Mouse (Mus musculus) brain, embryonic 14.5 days (tissue): ENCODE data around the gene Slc11a1. TPM values are rescaled to one million over a fixed set of nuclear protein-coding genes. Genes with fewer than 3 reads are reported as not detected.
A peak's percentile ranks its signal among the peaks of the same experiment; 100 is the strongest.
"Not testable (repeated sequence)": the region's sequence is repeated elsewhere in the genome, so short reads cannot be mapped to it uniquely, and the experiment has no call there.

Experiments
- DNase-seq: peaks from one replicate; pipeline ENCODE4 v3.0.0-alpha.2; 2011; ENCODE audit warnings: low read depth
- CTCF ChIP-seq: fragments of 200-500 bp; IDR thresholded peaks from 2 replicates; pipeline ENCODE4 v1.5.1; 2012; ENCODE audit warnings: inconsistent platforms, mild to moderate bottlenecking, moderate library complexity, borderline replicate concordance; ENCODE audit not compliant: insufficient read depth, insufficient read length; ENCODE audit errors: extremely low read depth
- POLR2A ChIP-seq: fragments of 200-500 bp; IDR thresholded peaks from 2 replicates; pipeline ENCODE4 v1.6.1; 2012; ENCODE audit warnings: mild to moderate bottlenecking, inconsistent platforms, borderline replicate concordance; ENCODE audit not compliant: poor library complexity, insufficient read depth, insufficient read length, severe bottlenecking; ENCODE audit errors: extremely low read depth
- polyA plus RNA-seq: library from polyadenylated mRNA; depleted of rRNA; stranded (reverse); fragments of >200 nt; gene quantifications from 2 replicates; pipeline ENCODE4 v1.2.3, GENCODE M21; 2012

Gene Slc11a1
- polyA plus RNA-seq, 1 experiment = 4.0 TPM

- TF ChIP-seq CTCF = no peak
- no peak for TF ChIP-seq POLR2A
- DNase-seq = no peak
These were observed 36.4 kb upstream of the Slc11a1 start for GRCm38 (mm10) chr1:74338626-74339025.

GRCm38 (mm10) chr1:74339917-74340316 lies 35.1 kb upstream of the Slc11a1 start:
- no peak for DNase-seq
- TF ChIP-seq POLR2A = no peak
- TF ChIP-seq CTCF = no peak

DNA sequence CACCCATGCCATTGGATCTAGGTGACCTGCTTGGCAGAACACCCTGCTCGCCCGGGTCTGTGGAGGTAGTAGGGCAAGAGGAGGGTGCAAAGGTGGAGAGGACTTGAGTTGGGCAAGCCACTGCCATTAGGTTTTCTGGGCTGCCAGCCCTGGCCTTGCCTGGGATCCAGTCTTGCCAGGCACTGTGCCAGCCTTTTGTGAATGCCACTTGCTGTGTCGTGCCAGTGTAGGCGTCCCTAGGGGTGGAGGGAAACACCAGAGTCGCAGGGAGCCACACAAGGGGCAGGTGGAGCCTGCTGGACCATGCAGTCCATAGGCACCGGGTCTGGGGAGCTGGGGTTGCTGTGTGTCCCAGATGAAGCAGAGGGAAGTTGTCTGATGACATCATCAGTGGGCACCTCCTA lies 34.6 kb upstream of the Slc11a1 start:
- peak; percentile 51 for DNase-seq
- TF ChIP-seq CTCF (no peak), POLR2A (no peak)

DNA sequence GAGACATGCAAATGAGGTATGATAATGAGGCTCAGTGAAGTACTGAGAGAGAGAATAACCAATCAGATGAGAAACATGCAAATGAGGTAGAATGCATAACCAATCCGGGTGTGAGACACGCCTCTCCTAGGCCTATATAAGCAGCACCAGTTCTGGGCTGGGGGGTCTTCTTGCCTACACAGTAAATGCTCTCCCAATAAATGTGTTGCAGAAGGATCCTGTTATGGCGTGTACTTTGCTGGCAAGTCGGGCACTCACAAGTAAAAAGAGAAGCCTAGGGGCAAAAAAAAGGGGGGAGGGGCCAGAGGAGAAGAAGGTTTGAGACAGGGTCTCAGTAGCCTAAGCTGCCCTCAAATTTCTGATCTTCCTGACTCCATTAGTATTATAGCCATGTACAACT lies 34.0 kb upstream of the Slc11a1 start:
- DNase-seq = not testable (repeated sequence)

DNA sequence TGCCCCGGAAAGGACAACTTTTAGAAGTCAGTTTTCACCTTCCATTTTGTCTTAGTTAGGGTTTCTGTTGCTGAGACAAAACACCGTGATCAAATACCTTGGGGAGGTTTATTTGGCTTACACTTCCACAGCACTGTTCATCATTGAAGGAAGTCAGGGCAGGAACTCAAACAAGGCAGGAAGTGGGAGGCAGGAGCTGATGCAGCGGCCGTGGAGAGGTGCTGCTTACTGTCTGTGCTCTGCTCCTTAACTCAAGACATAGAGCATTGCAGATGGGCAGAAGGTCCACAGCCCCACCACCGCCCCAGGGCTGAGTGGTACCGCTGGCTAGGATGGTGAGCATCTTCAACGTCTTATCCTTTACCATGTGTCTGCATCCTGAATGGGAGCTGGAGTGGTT lies 33.1 kb upstream of the Slc11a1 start:
- DNase-seq = no peak
- TF ChIP-seq POLR2A (no peak), CTCF (no peak)

DNA sequence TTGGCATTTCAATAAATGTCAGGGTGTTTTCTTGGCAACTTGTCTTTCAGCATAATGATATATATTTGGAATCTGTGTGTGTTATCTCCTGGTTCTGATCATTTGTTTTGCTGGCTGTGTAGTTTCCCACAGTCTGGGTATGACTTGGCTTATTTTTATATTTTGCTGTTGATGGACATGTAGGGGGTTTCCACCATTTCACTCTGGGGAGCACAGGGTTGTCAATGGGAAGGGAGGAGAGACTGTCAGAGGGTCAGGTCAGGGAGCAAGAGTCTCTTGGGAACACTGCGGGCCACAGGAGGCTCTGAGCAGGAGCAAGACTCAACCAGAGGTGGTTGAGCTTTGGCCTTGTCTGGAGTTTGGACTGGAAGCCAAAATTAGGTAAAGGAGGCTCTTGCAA lies 32.7 kb upstream of the Slc11a1 start:
- TF ChIP-seq POLR2A = no peak
- TF ChIP-seq CTCF = no peak
- no peak for DNase-seq

- DNase-seq = no peak
- TF ChIP-seq CTCF (no peak), POLR2A (no peak)
These were observed 31.8 kb upstream of the Slc11a1 start for GRCm38 (mm10) chr1:74343161-74343560.

GRCm38 (mm10) chr1:74344163-74344916 lies 30.7 kb upstream of the Slc11a1 start:
- no peak for TF ChIP-seq CTCF
- no peak for TF ChIP-seq POLR2A
- no peak for DNase-seq

DNA sequence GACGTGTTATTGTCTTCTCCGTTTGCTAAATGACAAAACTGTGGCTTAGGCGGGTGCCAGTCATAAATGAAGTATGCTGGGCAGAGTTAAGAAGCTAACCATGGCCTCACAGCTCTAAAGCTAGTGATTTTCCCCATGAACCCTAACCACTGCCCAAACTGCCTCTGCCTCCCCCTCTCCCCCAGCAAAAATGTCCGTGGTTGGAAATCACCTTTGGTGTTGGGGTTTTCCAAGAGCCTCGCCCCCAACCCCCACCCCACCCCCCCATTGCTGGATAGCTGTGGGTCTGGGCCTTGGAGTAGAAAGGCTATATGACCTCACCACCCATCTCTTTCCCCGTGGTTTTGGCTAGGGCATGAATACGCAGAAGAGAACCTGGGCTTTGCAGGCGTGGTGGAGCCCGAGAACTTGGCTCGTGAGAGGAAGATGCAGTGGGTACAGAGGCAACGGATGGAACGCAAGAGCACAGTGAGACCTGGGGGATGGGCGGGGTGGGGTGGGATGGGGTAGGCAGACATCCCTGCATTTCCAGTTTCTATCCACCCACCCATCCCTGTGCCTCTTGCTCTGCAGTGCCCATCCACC lies 23.7 kb upstream of the Slc11a1 start:
- no peak for DNase-seq

GRCm38 (mm10) chr1:74352532-74353096 lies 22.4 kb upstream of the Slc11a1 start:
- no peak for TF ChIP-seq CTCF
- no peak for DNase-seq

More for the DNA sequence above, 23.7 kb upstream of the Slc11a1 start:
- no peak for TF ChIP-seq POLR2A
- no peak for TF ChIP-seq CTCF

DNA sequence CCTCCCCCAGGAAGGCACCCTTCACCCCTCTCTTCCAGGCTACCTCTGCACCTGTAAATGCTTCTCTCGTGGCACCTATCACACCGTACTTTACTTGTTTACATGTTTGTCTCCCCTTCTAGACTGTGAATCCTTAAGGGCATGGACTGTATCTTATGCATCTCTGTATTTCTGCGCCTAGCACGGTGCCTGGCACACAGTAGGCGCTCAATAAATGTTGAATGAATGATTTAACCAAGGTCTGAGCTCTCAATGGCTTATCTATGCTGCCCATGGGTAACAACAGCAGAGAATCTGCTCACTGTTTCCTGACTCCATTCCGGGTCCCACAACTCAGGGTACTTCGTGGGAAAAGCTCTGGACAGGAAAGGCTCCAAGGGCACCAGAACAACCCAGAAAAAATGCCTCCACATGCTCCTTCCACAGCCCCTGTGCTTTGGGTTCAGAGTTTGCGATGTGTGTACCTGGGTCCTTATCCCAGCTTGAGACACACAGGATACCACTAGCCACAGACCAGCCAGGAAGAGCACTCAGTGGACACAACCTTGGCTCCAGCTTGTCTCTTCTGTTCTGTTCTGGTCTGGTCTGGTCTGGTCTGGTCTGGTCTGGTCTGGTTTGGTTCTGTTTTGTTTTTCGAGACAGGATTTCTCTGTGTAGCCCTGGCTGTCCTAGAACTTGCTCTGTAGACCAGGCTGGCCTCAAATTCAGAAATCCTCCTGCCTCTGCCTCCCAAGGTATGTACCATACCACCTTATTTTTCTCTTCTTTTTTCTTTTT lies 21.4 kb upstream of the Slc11a1 start:
- TF ChIP-seq POLR2A = no peak
- DNase-seq = no peak

- TF ChIP-seq CTCF (no peak), POLR2A (no peak)
- DNase-seq = peak; percentile 48
These were observed 17.5 kb upstream of the Slc11a1 start for GRCm38 (mm10) chr1:74357531-74357930.
